Mouse (Mus musculus): ENCODE measurements around the gene Dao. TPM values are rescaled to one million over a fixed set of nuclear protein-coding genes. Genes with fewer than 3 reads are reported as not detected.

Gene Dao
- total RNA-seq, 1 experiment, result 0.18 TPM

DNA sequence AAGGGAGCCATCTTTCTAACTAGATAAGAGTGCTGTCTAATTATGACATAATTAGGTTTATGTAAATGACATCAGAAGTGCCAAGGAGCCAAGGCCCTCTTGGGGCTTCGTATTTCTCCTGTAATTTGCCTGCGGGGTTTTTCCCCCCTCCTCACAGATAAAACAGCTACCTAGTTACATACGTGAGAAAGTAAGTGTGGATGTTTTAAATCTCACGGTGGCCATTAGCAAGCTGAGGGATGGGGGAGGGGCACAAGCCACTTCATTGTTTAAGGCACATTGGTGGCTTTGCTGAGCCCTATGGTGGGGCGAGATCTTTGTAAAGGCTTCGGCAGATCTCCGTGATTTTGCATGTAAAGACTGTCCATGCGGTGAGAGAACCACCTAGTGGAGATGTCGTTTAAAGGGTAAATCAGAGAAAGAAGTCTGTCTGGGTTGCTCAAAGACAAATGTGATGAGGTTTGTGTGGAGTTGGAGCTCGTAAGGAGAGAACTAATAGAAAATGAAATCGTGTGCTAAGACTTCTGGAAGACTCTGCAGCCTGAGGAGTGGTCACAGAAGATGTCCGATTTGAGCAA is 45.3 kb downstream of the Dao start:
- TF ChIP-seq MAFK (IDR thresholded peaks at IDR 0.05; ENCODE audit: insufficient read depth, low read depth, low read length) (no peak), ZNF384 (IDR thresholded peaks at IDR 0.05; ENCODE audit: low read depth, low read length) (no peak), ZC3H11A (IDR thresholded peaks at IDR 0.05; ENCODE audit: borderline replicate concordance, low read depth, low read length) (no peak), CHD2 (IDR thresholded peaks at IDR 0.05; ENCODE audit: low read depth, low read length) (no peak), HCFC1 (IDR thresholded peaks at IDR 0.05; ENCODE audit: borderline replicate concordance, insufficient read depth, low read length) (no peak)
- no peak for DNase-seq (ENCODE audit: low read depth, low spot score)
- H3K4me1 ChIP-seq (ENCODE audit: control insufficient read depth in 2 of 2, insufficient read depth in 2 of 2, low read length in 2 of 2, poor library complexity in 1 of 2), result no peaks in the 10 kb centered on the region; a peak in 1 of 4 replicates
- no peaks in the 10 kb centered on the region for H3K9me3 ChIP-seq (ENCODE audit: control insufficient read depth, insufficient read depth, low read depth, low read length)
- H3K36me3 ChIP-seq (ENCODE audit: control insufficient read depth, insufficient read depth, low read length, poor library complexity, severe bottlenecking), result no peaks in the 10 kb centered on the region
- no peak overlapping the region for H3K9ac ChIP-seq (ENCODE audit: insufficient read depth, low read depth, low read length, poor library complexity, severe bottlenecking)
- in situ Hi-C loops (cut with MboI; ENCODE audit: low sequenced_read_pairs in 2 of 2, unreplicated experiment in 2 of 2), result no loop called here
- H3K4me3 ChIP-seq (ENCODE audit: insufficient read depth in 1 of 2, low read depth in 1 of 2, low read length in 2 of 2, poor library complexity in 1 of 2, severe bottlenecking in 1 of 2), result no peak overlapping the region
- H3K27ac ChIP-seq (ENCODE audit: insufficient read depth, low read depth, low read length, poor library complexity, severe bottlenecking), result no peak overlapping the region

DNA sequence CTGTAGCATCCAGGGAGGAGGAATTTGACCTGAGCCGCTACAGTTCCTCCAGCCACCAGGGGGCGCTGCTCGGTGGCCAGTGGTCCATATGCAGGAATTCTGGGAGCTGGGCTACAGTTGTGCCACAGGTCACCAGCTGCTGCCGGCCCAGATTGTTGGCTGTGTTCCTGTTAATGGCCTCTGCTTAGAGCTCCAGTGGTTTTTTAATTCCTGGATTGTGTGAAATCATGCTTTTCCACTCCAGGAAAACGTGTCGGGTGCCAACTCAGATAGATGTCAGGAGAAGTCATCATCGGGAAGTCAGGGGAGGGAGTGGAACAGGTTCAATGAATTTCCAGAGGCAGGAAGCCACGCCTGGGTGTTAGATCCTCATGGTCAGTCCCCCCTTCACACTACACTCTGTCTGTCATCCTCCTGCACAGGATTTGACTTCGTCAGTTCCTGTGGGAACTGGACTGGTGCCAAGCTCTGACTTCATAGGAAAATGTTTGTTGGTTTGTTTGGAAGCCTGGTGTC is 48.8 kb downstream of the Dao start:
- no peak for TF ChIP-seq ZNF384 (IDR thresholded peaks at IDR 0.05; ENCODE audit: low read depth, low read length)
- TF ChIP-seq HCFC1 (IDR thresholded peaks at IDR 0.05; ENCODE audit: borderline replicate concordance, insufficient read depth, low read length), result no peak
- no peak for TF ChIP-seq CHD2 (IDR thresholded peaks at IDR 0.05; ENCODE audit: low read depth, low read length)
- no peak for TF ChIP-seq MAFK (IDR thresholded peaks at IDR 0.05; ENCODE audit: insufficient read depth, low read depth, low read length)
- TF ChIP-seq ZC3H11A (IDR thresholded peaks at IDR 0.05; ENCODE audit: borderline replicate concordance, low read depth, low read length), result no peak
- H3K9ac ChIP-seq (ENCODE audit: insufficient read depth, low read depth, low read length, poor library complexity, severe bottlenecking), result peak overlapping the region; percentile 34; the same call in 1 of the 2 replicates
- no peaks in the 10 kb centered on the region for H3K36me3 ChIP-seq (ENCODE audit: control insufficient read depth, insufficient read depth, low read length, poor library complexity, severe bottlenecking)
- DNase-seq (ENCODE audit: low read depth, low spot score), result peak; percentile 66
- H3K27ac ChIP-seq (ENCODE audit: insufficient read depth, low read depth, low read length, poor library complexity, severe bottlenecking), result no peak overlapping the region
- H3K4me1 ChIP-seq (ENCODE audit: control insufficient read depth in 2 of 2, insufficient read depth in 2 of 2, low read length in 2 of 2, poor library complexity in 1 of 2), result no peaks in the 10 kb centered on the region; a peak in 1 of 4 replicates
- no peaks in the 10 kb centered on the region for H3K9me3 ChIP-seq (ENCODE audit: control insufficient read depth, insufficient read depth, low read depth, low read length)
- peak overlapping the region; percentile 25 to 51; a peak in 3 of 4 replicates for H3K4me3 ChIP-seq (ENCODE audit: insufficient read depth in 1 of 2, low read depth in 1 of 2, low read length in 2 of 2, poor library complexity in 1 of 2, severe bottlenecking in 1 of 2)
- in situ Hi-C loops (cut with MboI; ENCODE audit: low sequenced_read_pairs in 2 of 2, unreplicated experiment in 2 of 2), result no loop called here

GRCm38 (mm10) chr5:114057129-114057731 is 53.7 kb downstream of the Dao start:
- no peak overlapping the region for H3K27ac ChIP-seq (ENCODE audit: insufficient read depth, low read depth, low read length, poor library complexity, severe bottlenecking)
- no peak for DNase-seq (ENCODE audit: low read depth, low spot score)
- in situ Hi-C loops (cut with MboI; ENCODE audit: low sequenced_read_pairs in 2 of 2, unreplicated experiment in 2 of 2), result no loop called here
- H3K36me3 ChIP-seq (ENCODE audit: control insufficient read depth, insufficient read depth, low read length, poor library complexity, severe bottlenecking), result no peaks in the 10 kb centered on the region
- TF ChIP-seq HCFC1 (IDR thresholded peaks at IDR 0.05; ENCODE audit: borderline replicate concordance, insufficient read depth, low read length) (no peak), ZNF384 (IDR thresholded peaks at IDR 0.05; ENCODE audit: low read depth, low read length) (no peak)
- H3K4me1 ChIP-seq (ENCODE audit: control insufficient read depth in 2 of 2, insufficient read depth in 2 of 2, low read length in 2 of 2, poor library complexity in 1 of 2), result peaks cover 0 to 2% of the 10 kb centered on the region in 2 experiments; a peak in 1 of 4 replicates
- no peak overlapping the region for H3K4me3 ChIP-seq (ENCODE audit: insufficient read depth in 1 of 2, low read depth in 1 of 2, low read length in 2 of 2, poor library complexity in 1 of 2, severe bottlenecking in 1 of 2)
- no peaks in the 10 kb centered on the region for H3K9me3 ChIP-seq (ENCODE audit: control insufficient read depth, insufficient read depth, low read depth, low read length)
- no peak overlapping the region for H3K9ac ChIP-seq (ENCODE audit: insufficient read depth, low read depth, low read length, poor library complexity, severe bottlenecking)

DNA sequence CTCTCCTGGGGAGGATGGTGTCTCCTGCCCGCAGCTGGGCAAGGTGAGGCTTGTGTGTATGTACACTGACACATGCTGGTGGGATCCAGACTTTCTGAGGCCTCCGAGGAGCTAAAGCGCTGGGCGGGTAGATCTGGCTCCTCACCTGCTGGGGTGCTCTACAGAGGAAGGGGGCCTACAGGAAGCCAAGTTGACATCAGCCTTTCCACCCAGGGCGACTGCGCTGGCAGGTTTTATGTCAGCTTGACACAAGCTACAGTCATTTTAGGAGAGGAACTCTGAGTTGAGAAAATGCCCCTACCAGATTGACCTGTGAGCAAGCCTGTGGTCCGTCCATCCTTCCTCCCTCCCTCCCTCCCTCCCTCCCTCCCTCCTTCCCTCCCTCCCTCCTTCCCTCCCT is 58.2 kb downstream of the Dao start:
- no peak overlapping the region for H3K9ac ChIP-seq (ENCODE audit: insufficient read depth, low read depth, low read length, poor library complexity, severe bottlenecking)
- H3K4me3 ChIP-seq (ENCODE audit: insufficient read depth in 1 of 2, low read depth in 1 of 2, low read length in 2 of 2, poor library complexity in 1 of 2, severe bottlenecking in 1 of 2), result no peak overlapping the region
- no peak for DNase-seq (ENCODE audit: low read depth, low spot score)
- TF ChIP-seq MAFK (IDR thresholded peaks at IDR 0.05; ENCODE audit: insufficient read depth, low read depth, low read length) (no peak), ZNF384 (IDR thresholded peaks at IDR 0.05; ENCODE audit: low read depth, low read length) (no peak), ZC3H11A (IDR thresholded peaks at IDR 0.05; ENCODE audit: borderline replicate concordance, low read depth, low read length) (no peak), CHD2 (IDR thresholded peaks at IDR 0.05; ENCODE audit: low read depth, low read length) (no peak), HCFC1 (IDR thresholded peaks at IDR 0.05; ENCODE audit: borderline replicate concordance, insufficient read depth, low read length) (no peak)
- no peak overlapping the region for H3K27ac ChIP-seq (ENCODE audit: insufficient read depth, low read depth, low read length, poor library complexity, severe bottlenecking)
- H3K4me1 ChIP-seq (ENCODE audit: control insufficient read depth in 2 of 2, insufficient read depth in 2 of 2, low read length in 2 of 2, poor library complexity in 1 of 2), result peaks cover 0 to 2% of the 10 kb centered on the region in 2 experiments; a peak in 1 of 4 replicates
- in situ Hi-C loops (cut with MboI; ENCODE audit: low sequenced_read_pairs in 2 of 2, unreplicated experiment in 2 of 2), result no loop called here
- no peaks in the 10 kb centered on the region for H3K9me3 ChIP-seq (ENCODE audit: control insufficient read depth, insufficient read depth, low read depth, low read length)
- no peaks in the 10 kb centered on the region for H3K36me3 ChIP-seq (ENCODE audit: control insufficient read depth, insufficient read depth, low read length, poor library complexity, severe bottlenecking)
